Mouse (Mus musculus) kidney, adult 11 months (tissue): ENCODE results near the gene Gns.

Experiments
- DNase-seq: peaks from one replicate; pipeline ENCODE4 v3.0.0; 2022

Gns gene

GRCm38 (mm10) chr10:121430764-121431540 is 66.1 kb downstream of the Gns start:
- no peak for DNase-seq

DNA sequence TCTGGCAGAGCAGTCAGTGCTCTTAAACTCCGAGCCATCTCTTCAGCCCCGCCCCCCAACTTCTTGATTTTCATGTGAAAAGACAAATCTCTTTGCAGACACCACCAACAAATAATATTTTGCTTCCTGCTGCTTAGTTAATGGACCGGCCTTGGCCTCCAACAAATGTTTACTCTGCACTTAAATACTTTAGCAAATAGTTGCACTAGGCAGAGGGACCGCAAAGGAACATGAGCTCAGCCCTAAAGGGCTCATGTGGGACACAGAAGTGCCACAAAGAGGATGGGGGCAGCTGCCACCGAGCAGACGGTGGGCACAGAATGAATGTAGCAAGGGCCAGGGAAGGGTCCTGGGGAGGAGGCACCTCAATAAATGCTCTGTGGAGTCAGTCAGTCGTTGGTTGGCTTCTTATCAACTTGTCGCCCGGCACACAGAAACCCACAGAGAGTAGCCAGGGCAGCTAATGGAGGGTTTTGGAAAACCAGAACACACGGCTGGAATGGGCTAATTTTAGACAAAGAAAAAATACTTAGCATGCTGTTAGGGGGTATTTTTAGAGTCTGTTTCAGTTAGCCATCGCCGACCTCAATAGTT is 67.2 kb downstream of the Gns start:
- no peak for DNase-seq

DNA sequence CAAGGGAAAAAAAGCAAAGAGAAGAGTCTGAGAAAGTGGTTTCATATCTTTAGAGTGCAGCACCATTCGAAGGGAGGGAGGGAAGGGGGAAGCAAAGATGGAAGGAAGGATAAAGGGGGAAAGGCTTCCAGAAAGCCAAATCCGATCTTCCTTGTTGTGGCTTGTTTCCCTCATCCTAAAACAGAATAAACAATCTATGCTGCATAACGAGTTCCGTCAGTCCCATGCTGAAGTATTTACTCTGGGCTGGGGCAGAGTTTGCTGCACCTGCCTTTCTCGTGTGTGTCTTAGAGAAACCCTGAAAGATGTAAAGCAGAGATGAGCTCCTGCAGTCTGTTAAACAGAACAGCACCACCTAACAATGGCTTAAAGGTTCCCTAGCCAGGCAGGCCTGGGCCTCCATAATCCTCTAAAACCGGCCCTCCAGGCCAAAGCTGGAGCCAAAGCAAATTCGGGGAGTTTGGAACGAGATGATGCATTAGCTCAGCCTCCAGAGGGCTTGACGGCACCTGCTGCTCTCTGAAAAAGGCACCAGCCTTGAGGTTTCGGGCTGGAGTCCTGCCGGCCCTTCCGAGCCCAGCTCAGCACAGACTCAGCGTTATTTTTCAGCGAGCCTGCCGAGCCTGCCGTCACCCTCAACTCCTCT is 67.9 kb downstream of the Gns start:
- no peak for DNase-seq

DNA sequence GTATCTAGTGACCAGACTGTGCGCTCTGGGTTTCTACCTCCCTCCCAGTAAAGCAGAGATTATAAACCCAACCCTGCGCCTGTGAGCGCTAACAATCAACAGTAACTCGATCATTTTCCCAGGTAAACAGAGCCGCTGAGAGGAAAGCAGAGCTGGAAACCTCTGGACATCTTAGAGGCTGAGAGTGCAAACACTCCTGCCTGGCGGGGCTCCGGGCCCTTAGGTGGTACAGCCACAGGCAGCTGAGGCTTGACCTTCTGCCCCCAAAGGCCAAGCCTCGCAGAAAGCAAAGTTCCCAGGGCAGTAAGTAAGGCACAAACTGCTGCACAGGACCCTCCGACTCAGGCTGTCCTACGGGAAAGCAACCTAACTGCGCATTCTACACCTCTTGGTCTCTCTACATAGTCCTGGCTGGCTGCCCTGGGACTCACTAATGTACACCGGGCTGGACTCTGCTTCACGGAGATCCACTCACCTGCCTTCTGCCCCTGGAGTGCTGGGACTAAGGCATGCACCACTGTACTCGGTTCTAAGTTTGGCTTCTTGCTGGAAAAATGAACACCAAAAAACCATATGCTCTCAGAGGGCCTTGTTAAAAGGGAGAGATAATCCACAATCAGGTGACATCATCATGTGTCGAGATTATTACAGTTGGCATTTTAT is 69.7 kb downstream of the Gns start:
- DNase-seq = no peak

- peak; percentile 67 for DNase-seq
Measured at GRCm38 (mm10) chr10:121435546-121436257, 70.8 kb downstream of the Gns start.

- no peak for DNase-seq
Measured at GRCm38 (mm10) chr10:121436258-121436645, 71.4 kb downstream of the Gns start.

- DNase-seq = no peak
Measured at GRCm38 (mm10) chr10:121436693-121437092, 71.8 kb downstream of the Gns start.

GRCm38 (mm10) chr10:121438109-121438508 is 73.2 kb downstream of the Gns start:
- DNase-seq = no peak

DNA sequence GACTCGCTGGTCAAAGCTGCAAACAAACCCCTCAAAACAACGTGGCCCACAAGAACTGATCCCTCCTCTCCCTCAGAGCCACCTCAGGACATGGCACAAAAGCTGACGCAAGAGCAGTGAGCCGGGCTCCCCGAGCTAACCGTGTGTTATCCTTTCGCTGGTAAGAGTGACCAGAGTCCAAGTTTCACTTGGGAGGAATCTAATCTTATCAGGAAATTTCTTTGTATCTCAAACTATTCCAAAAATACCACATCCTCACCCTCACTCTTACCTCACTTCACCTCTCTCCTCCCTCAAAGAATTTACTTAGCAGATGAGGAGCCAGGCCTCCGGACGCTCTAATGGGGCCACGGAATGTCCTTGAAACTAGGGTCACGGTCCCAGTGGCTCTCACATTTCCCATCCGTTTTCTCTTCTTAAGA is 74.4 kb downstream of the Gns start:
- DNase-seq = no peak

- no peak for DNase-seq
Measured at GRCm38 (mm10) chr10:121443791-121444190, 78.9 kb downstream of the Gns start.

GRCm38 (mm10) chr10:121444198-121444597 is 79.3 kb downstream of the Gns start:
- no peak for DNase-seq

DNA sequence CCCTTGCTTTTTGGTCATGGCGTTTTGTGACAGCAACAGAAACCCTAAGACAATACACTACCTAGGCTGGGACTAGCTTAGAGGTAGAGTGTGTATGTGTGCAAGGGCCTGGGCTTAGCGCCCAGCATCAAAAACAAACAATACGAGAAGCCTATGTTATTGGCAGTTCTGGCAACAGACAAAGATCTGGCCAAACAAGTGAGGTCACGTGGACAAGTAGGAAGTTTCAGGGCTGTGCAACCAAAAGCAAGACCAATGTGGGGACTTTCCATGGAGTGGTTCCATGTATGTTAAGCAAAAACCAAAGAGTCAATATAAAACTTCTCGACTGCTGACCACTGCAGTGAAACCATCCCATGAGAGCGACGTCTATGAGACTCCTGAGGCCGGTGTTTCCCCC is 80.9 kb downstream of the Gns start:
- DNase-seq = no peak
